29 mouse cellular contexts compared by ENCODE assay signal in genomic region chr4:114721386-114721785, GRCm38 (mm10).
DNase-seq lines count a peak whose midpoint lies in the region; ATAC-seq lines count a peak whose summit lies in the region.
"Had no signal": no experiment of that assay in that cellular context is flagged by ENCODE, and none has a peak within 500 bp of the region (broad histone marks: within the 10 kb centered on the region; RNA-seq: fewer than 3 reads in every experiment).

No protein-coding gene starts in this region.

- H3K27ac ChIP-seq in kidney, embryonic 14.5 days (ENCODE audit: low read depth, low read length) = no peak overlapping the region
- no peak overlapping the region for H3K27ac ChIP-seq in kidney, embryonic 16.5 days (ENCODE audit: low read length)
- no peak overlapping the region for H3K27ac ChIP-seq in embryonic facial prominence, embryonic 11.5 days (replicated peaks; ENCODE audit: low read depth, low read length)
- H3K27ac ChIP-seq in midbrain, embryonic 15.5 days = no peak overlapping the region
- H3K27ac ChIP-seq: forebrain, embryonic 15.5 days; hindbrain, embryonic 14.5 days; kidney, embryonic 15.5 days; limb, embryonic 13.5 days; liver, embryonic 12.5 days; stomach, embryonic 15.5 days had no signal

- 0 out of 2 replicates have a peak, but pooled peaks cover 3% of the 10 kb centered on the region for H3K4me1 ChIP-seq in kidney, embryonic 14.5 days (ENCODE audit: control insufficient read depth, insufficient read depth, low read length)
- H3K4me1 ChIP-seq in kidney, embryonic 16.5 days (ENCODE audit: insufficient read depth, low read length) = peaks cover 8% of the 10 kb centered on the region; the same call in 1 of the 2 replicates
- H3K4me1 ChIP-seq in embryonic facial prominence, embryonic 11.5 days (ENCODE audit: control insufficient read depth, insufficient read depth, low read length) = no peaks in the 10 kb centered on the region
- H3K4me1 ChIP-seq in midbrain, embryonic 15.5 days = no peaks in the 10 kb centered on the region
- H3K4me1 ChIP-seq: forebrain, embryonic 15.5 days; liver, embryonic 12.5 days; megakaryocyte, embryonic 14.5 days; stomach, embryonic 15.5 days had no signal

- H3K9ac ChIP-seq in kidney, embryonic 14.5 days (ENCODE audit: low read depth, low read length) = no peak overlapping the region
- no peak overlapping the region for H3K9ac ChIP-seq in kidney, embryonic 16.5 days (replicated peaks; ENCODE audit: low read length)
- no peak overlapping the region for H3K9ac ChIP-seq in embryonic facial prominence, embryonic 11.5 days (replicated peaks; ENCODE audit: low read length)
- H3K9ac ChIP-seq in midbrain, embryonic 15.5 days = no peak overlapping the region
- H3K9ac ChIP-seq: forebrain, embryonic 15.5 days; heart, embryonic 12.5 days; hindbrain, embryonic 14.5 days; kidney, embryonic 15.5 days; limb, embryonic 13.5 days; liver, embryonic 12.5 days; liver, postnatal 0 days; stomach, embryonic 15.5 days had no signal

- 0 out of 2 replicates have a peak, but pooled peaks cover 5% of the 10 kb centered on the region for H3K9me3 ChIP-seq in kidney, embryonic 14.5 days (ENCODE audit: control insufficient read depth, low read length)
- peaks cover 9% of the 10 kb centered on the region; the same call in 1 of the 2 replicates for H3K9me3 ChIP-seq in kidney, embryonic 16.5 days (ENCODE audit: low read length)
- peaks cover 7% of the 10 kb centered on the region for H3K9me3 ChIP-seq in embryonic facial prominence, embryonic 11.5 days (replicated peaks; ENCODE audit: control insufficient read depth, low read length)
- peaks cover 3% of the 10 kb centered on the region; the same call in 1 of the 2 replicates for H3K9me3 ChIP-seq in midbrain, embryonic 15.5 days
- H3K9me3 ChIP-seq: forebrain, embryonic 15.5 days; liver, embryonic 12.5 days; stomach, embryonic 15.5 days had no signal

- H3K4me2 ChIP-seq in kidney, embryonic 14.5 days (replicated peaks; ENCODE audit: low read depth, low read length) = no peak overlapping the region
- no peak overlapping the region for H3K4me2 ChIP-seq in kidney, embryonic 16.5 days (replicated peaks; ENCODE audit: low read depth, low read length)
- H3K4me2 ChIP-seq in embryonic facial prominence, embryonic 11.5 days (ENCODE audit: low read depth, low read length) = no peak overlapping the region
- no peak overlapping the region for H3K4me2 ChIP-seq in midbrain, embryonic 15.5 days
- H3K4me2 ChIP-seq: forebrain, embryonic 15.5 days; heart, embryonic 12.5 days; hindbrain, embryonic 14.5 days; kidney, embryonic 15.5 days; limb, embryonic 13.5 days; liver, embryonic 12.5 days; stomach, embryonic 15.5 days had no signal

- DNase-seq in embryo, embryonic 10 days (ENCODE audit: low spot score) = peak; percentile 41
- peak; percentile 50 for DNase-seq in embryonic facial prominence, embryonic 11.5 days (ENCODE audit: low spot score)
- peak; percentile 42 for DNase-seq in mesoderm, embryonic 11.5 days (ENCODE audit: low read depth, low spot score)
- no peak for DNase-seq in heart, adult 9 months (ENCODE audit: low spot score in 2 of 2)
- DNase-seq: adrenal gland, postnatal 10 days; cerebellum, adult 18-20 months; cerebellum, postnatal 10 days; gastrocnemius, postnatal 36 days; heart, adult 18-20 months; kidney, postnatal 4 days; layer of hippocampus, postnatal 36 days; liver, postnatal 0 days; lung, postnatal 36 days; right cerebral cortex, postnatal 25 days had no signal

- H3K27me3 ChIP-seq in kidney, embryonic 14.5 days (ENCODE audit: control insufficient read depth, insufficient read depth, low read length) = 0 out of 2 replicates have a peak, but pooled peaks cover 2% of the 10 kb centered on the region
- no peaks in the 10 kb centered on the region for H3K27me3 ChIP-seq in kidney, embryonic 16.5 days (ENCODE audit: insufficient read depth, low read length)
- H3K27me3 ChIP-seq in embryonic facial prominence, embryonic 11.5 days (ENCODE audit: control insufficient read depth, insufficient read depth, low read length) = no peaks in the 10 kb centered on the region
- H3K27me3 ChIP-seq in midbrain, embryonic 15.5 days (replicated peaks) = no peaks in the 10 kb centered on the region
- H3K27me3 ChIP-seq: forebrain, embryonic 15.5 days; liver, embryonic 12.5 days; stomach, embryonic 15.5 days had no signal

- 0 out of 2 replicates have a peak, but pooled peaks have one; percentile 43 for ATAC-seq in kidney, embryonic 14.5 days (ENCODE audit: low FRiP score, low TSS enrichment)
- ATAC-seq in kidney, embryonic 16.5 days (ENCODE audit: low FRiP score, low TSS enrichment) = no peak
- ATAC-seq in embryonic facial prominence, embryonic 11.5 days (replicated peaks; ENCODE audit: insufficient number of reproducible peaks, low FRiP score, low TSS enrichment, low read depth) = no peak; the same call in 1 of the 2 replicates
- ATAC-seq in midbrain, embryonic 15.5 days (replicated peaks) = no peak
- ATAC-seq: forebrain, embryonic 15.5 days; intestine, postnatal 0 days; liver, embryonic 12.5 days; liver, postnatal 0 days; midbrain, embryonic 16.5 days; Patski had no signal

- H3K36me3 ChIP-seq in kidney, embryonic 14.5 days (ENCODE audit: control insufficient read depth, insufficient read depth, low read length) = no peaks in the 10 kb centered on the region
- H3K36me3 ChIP-seq in kidney, embryonic 16.5 days (ENCODE audit: insufficient read depth, low read length) = no peaks in the 10 kb centered on the region
- no peaks in the 10 kb centered on the region for H3K36me3 ChIP-seq in embryonic facial prominence, embryonic 11.5 days (replicated peaks; ENCODE audit: control insufficient read depth, insufficient read depth, low read depth, low read length)
- no peaks in the 10 kb centered on the region for H3K36me3 ChIP-seq in midbrain, embryonic 15.5 days (replicated peaks)
- H3K36me3 ChIP-seq: forebrain, embryonic 15.5 days; G1E; heart, embryonic 12.5 days; kidney, embryonic 15.5 days; limb, embryonic 13.5 days; liver, embryonic 12.5 days; stomach, embryonic 15.5 days had no signal

- H3K4me3 ChIP-seq in kidney, embryonic 14.5 days (ENCODE audit: low read length) = no peak overlapping the region
- H3K4me3 ChIP-seq in kidney, embryonic 16.5 days (ENCODE audit: low read length) = no peak overlapping the region
- H3K4me3 ChIP-seq in embryonic facial prominence, embryonic 11.5 days (ENCODE audit: low read depth, low read length) = no peak overlapping the region
- no peak overlapping the region for H3K4me3 ChIP-seq in midbrain, embryonic 15.5 days
- H3K4me3 ChIP-seq: forebrain, embryonic 15.5 days; heart, embryonic 12.5 days; kidney, embryonic 15.5 days; limb, embryonic 13.5 days; liver, embryonic 12.5 days; megakaryocyte, embryonic 14.5 days; stomach, embryonic 15.5 days had no signal

- WGBS in kidney, embryonic 14.5 days = 48% methylated on average over 2 of the region's 2 CpGs
- 38% methylated on average over 2 of the region's 2 CpGs for WGBS in kidney, embryonic 16.5 days
- WGBS in embryonic facial prominence, embryonic 11.5 days = 42% methylated on average over 2 of the region's 2 CpGs
- WGBS in midbrain, embryonic 15.5 days = 73% methylated on average over 2 of the region's 2 CpGs

Comparison
In these comparisons a context has a peak if more than half of its experiments do, and no peak if none do; other contexts are left out.
1. DNase-seq: peak in embryo, embryonic 10 days (single experiment), embryonic facial prominence, embryonic 11.5 days (single experiment) and mesoderm, embryonic 11.5 days (single experiment); none in heart, adult 9 months (0 of 2).